Mouse (Mus musculus): ENCODE data around the gene Erbb2. TPM values are rescaled to one million over a fixed set of nuclear protein-coding genes. Genes with fewer than 3 reads are reported as not detected.

The Erbb2 gene
- polyA plus RNA-seq, 1 experiment: 12.4 TPM

- Histone ChIP-seq H3K36me3 (ENCODE audit: control insufficient read depth, insufficient read depth, low read length, poor library complexity, severe bottlenecking) (peaks cover 35% of the 10 kb centered on the region), H3K27ac (ENCODE audit: insufficient read depth, low read length) (no peak overlapping the region), H3K9me3 (replicated peaks; ENCODE audit: control insufficient read depth, insufficient read depth, low read length, poor library complexity, severe bottlenecking) (no peaks in the 10 kb centered on the region), H3K27me3 (ENCODE audit: control insufficient read depth, insufficient read depth, low read length, poor library complexity, severe bottlenecking) (no peaks in the 10 kb centered on the region), H3K9ac (ENCODE audit: low read depth, poor library complexity, severe bottlenecking) (no peak overlapping the region), H3K4me1 (ENCODE audit: control insufficient read depth, insufficient read depth, low read length) (peaks cover 8% of the 10 kb centered on the region), H3K4me3 (ENCODE audit: low read depth, low read length) (no peak overlapping the region)
- TF ChIP-seq POLR2A (IDR thresholded peaks at IDR 0.05; ENCODE audit: insufficient read depth, low read length) (no peak), CTCF (IDR thresholded peaks at IDR 0.05; ENCODE audit: low read depth, low read length) (no peak), EP300 (IDR thresholded peaks at IDR 0.05; ENCODE audit: insufficient read depth, low read depth, low read length) (no peak)
Measured at GRCm38 (mm10) chr11:98449921-98450771, 37.9 kb downstream of the Erbb2 start.

GRCm38 (mm10) chr11:98455484-98455883 lies 43.2 kb downstream of the Erbb2 start:
- H3K36me3 ChIP-seq (ENCODE audit: control insufficient read depth, insufficient read depth, low read length, poor library complexity, severe bottlenecking): peaks cover 35% of the 10 kb centered on the region
- no peak overlapping the region for H3K27ac ChIP-seq (ENCODE audit: insufficient read depth, low read length)
- TF ChIP-seq POLR2A (IDR thresholded peaks at IDR 0.05; ENCODE audit: insufficient read depth, low read length) (no peak), CTCF (IDR thresholded peaks at IDR 0.05; ENCODE audit: low read depth, low read length) (peak; percentile 48), EP300 (IDR thresholded peaks at IDR 0.05; ENCODE audit: insufficient read depth, low read depth, low read length) (no peak)
- H3K4me3 ChIP-seq (ENCODE audit: low read depth, low read length): no peak overlapping the region
- H3K9ac ChIP-seq (ENCODE audit: low read depth, poor library complexity, severe bottlenecking): no peak overlapping the region
- peaks cover 4% of the 10 kb centered on the region for H3K4me1 ChIP-seq (ENCODE audit: control insufficient read depth, insufficient read depth, low read length)
- no peaks in the 10 kb centered on the region for H3K27me3 ChIP-seq (ENCODE audit: control insufficient read depth, insufficient read depth, low read length, poor library complexity, severe bottlenecking)
- H3K9me3 ChIP-seq (replicated peaks; ENCODE audit: control insufficient read depth, insufficient read depth, low read length, poor library complexity, severe bottlenecking): no peaks in the 10 kb centered on the region

GRCm38 (mm10) chr11:98456545-98456944 lies 44.3 kb downstream of the Erbb2 start:
- H3K27me3 ChIP-seq (ENCODE audit: control insufficient read depth, insufficient read depth, low read length, poor library complexity, severe bottlenecking): no peaks in the 10 kb centered on the region
- TF ChIP-seq CTCF (IDR thresholded peaks at IDR 0.05; ENCODE audit: low read depth, low read length) (no peak), EP300 (IDR thresholded peaks at IDR 0.05; ENCODE audit: insufficient read depth, low read depth, low read length) (no peak)

GRCm38 (mm10) chr11:98456945-98457344 lies 44.7 kb downstream of the Erbb2 start:
- TF ChIP-seq POLR2A (IDR thresholded peaks at IDR 0.05; ENCODE audit: insufficient read depth, low read length) (no peak), EP300 (IDR thresholded peaks at IDR 0.05; ENCODE audit: insufficient read depth, low read depth, low read length) (no peak), CTCF (IDR thresholded peaks at IDR 0.05; ENCODE audit: low read depth, low read length) (no peak)
- Histone ChIP-seq H3K4me1 (ENCODE audit: control insufficient read depth, insufficient read depth, low read length) (peaks cover 4% of the 10 kb centered on the region), H3K27me3 (ENCODE audit: control insufficient read depth, insufficient read depth, low read length, poor library complexity, severe bottlenecking) (no peaks in the 10 kb centered on the region), H3K4me3 (ENCODE audit: low read depth, low read length) (peak overlapping the region; percentile 74), H3K9me3 (replicated peaks; ENCODE audit: control insufficient read depth, insufficient read depth, low read length, poor library complexity, severe bottlenecking) (no peaks in the 10 kb centered on the region), H3K9ac (ENCODE audit: low read depth, poor library complexity, severe bottlenecking) (peak overlapping the region; percentile 45), H3K27ac (ENCODE audit: insufficient read depth, low read length) (no peak overlapping the region; the same call in 1 of the 2 replicates), H3K36me3 (ENCODE audit: control insufficient read depth, insufficient read depth, low read length, poor library complexity, severe bottlenecking) (peaks cover 26% of the 10 kb centered on the region)

More at GRCm38 (mm10) chr11:98456545-98456944, 44.3 kb downstream of the Erbb2 start:
- Histone ChIP-seq H3K4me3 (ENCODE audit: low read depth, low read length) (no peak overlapping the region), H3K4me1 (ENCODE audit: control insufficient read depth, insufficient read depth, low read length) (peaks cover 4% of the 10 kb centered on the region), H3K9me3 (replicated peaks; ENCODE audit: control insufficient read depth, insufficient read depth, low read length, poor library complexity, severe bottlenecking) (no peaks in the 10 kb centered on the region), H3K27ac (ENCODE audit: insufficient read depth, low read length) (no peak overlapping the region), H3K36me3 (ENCODE audit: control insufficient read depth, insufficient read depth, low read length, poor library complexity, severe bottlenecking) (peaks cover 29% of the 10 kb centered on the region), H3K9ac (ENCODE audit: low read depth, poor library complexity, severe bottlenecking) (no peak overlapping the region)

GRCm38 (mm10) chr11:98457367-98458120 lies 45.3 kb downstream of the Erbb2 start:
- Histone ChIP-seq H3K27me3 (ENCODE audit: control insufficient read depth, insufficient read depth, low read length, poor library complexity, severe bottlenecking) (no peaks in the 10 kb centered on the region), H3K4me3 (ENCODE audit: low read depth, low read length) (peak overlapping the region; percentile 74), H3K4me1 (ENCODE audit: control insufficient read depth, insufficient read depth, low read length) (peaks cover 4% of the 10 kb centered on the region), H3K9ac (ENCODE audit: low read depth, poor library complexity, severe bottlenecking) (peak overlapping the region; percentile 45), H3K9me3 (replicated peaks; ENCODE audit: control insufficient read depth, insufficient read depth, low read length, poor library complexity, severe bottlenecking) (no peaks in the 10 kb centered on the region), H3K36me3 (ENCODE audit: control insufficient read depth, insufficient read depth, low read length, poor library complexity, severe bottlenecking) (peaks cover 22% of the 10 kb centered on the region), H3K27ac (ENCODE audit: insufficient read depth, low read length) (no peak overlapping the region; the same call in 1 of the 2 replicates)
- TF ChIP-seq POLR2A (IDR thresholded peaks at IDR 0.05; ENCODE audit: insufficient read depth, low read length) (no peak), CTCF (IDR thresholded peaks at IDR 0.05; ENCODE audit: low read depth, low read length) (peak; percentile 64)

Data from ES-Bruce4 (cell line).